Mouse (Mus musculus) MEL (cell line): ENCODE results near the gene Pigs.

Source experiments
- E2F4 ChIP-seq: IDR thresholded peaks from 2 replicates; pipeline ENCODE4 v1.6.1; 2011; ENCODE audit warnings: low read depth, low read length, improper control_type of control experiment, borderline replicate concordance
- EP300 ChIP-seq, 2 experiments: IDR thresholded peaks; 2 replicates each; pipeline ENCODE4 v1.6.1; 2011; ENCODE audit warnings: improper control_type of control experiment in 2 of 2, low read length in 2 of 2, low read depth in 1 of 2, mild to moderate bottlenecking in 1 of 2
- TAL1 ChIP-seq: IDR thresholded peaks from 2 replicates; pipeline ENCODE4 v1.6.1; 2012; ENCODE audit warnings: mild to moderate bottlenecking, inconsistent platforms, low read length, moderate library complexity, mixed read lengths
- USF1 ChIP-seq: IDR thresholded peaks from 2 replicates; pipeline ENCODE4 v1.6.1; 2014; ENCODE audit warnings: low read depth, mild to moderate bottlenecking, inconsistent platforms, low read length, improper control_type of control experiment, moderate library complexity
- ZMIZ1 ChIP-seq: IDR thresholded peaks from 2 replicates; pipeline ENCODE4 v1.6.1; 2012; ENCODE audit warnings: low read depth, mild to moderate bottlenecking, inconsistent platforms, low read length, improper control_type of control experiment, moderate library complexity

GRCm38 (mm10) chr11:78363309-78364007, 35.2 kb downstream of the Pigs start:
- TF ChIP-seq EP300 (IDR thresholded peaks at IDR 0.05; ENCODE audit: low read depth in 1 of 2, low read length in 2 of 2), result no peak
- TF ChIP-seq TAL1, result no peak
- no peak for TF ChIP-seq USF1
- TF ChIP-seq E2F4, result no peak
- TF ChIP-seq ZMIZ1, result no peak
